Mouse (Mus musculus): ENCODE measurements around the gene Wipf3. TPM values are rescaled to one million over a fixed set of nuclear protein-coding genes. Genes with fewer than 3 reads are reported as not detected.

The Wipf3 gene
- polyA plus RNA-seq, 1 experiment: 5.0 TPM

GRCm38 (mm10) chr6:54464926-54465325, 35.5 kb downstream of the Wipf3 start:
- DNase-seq: no peak
- 68% methylated on average over 4 of the region's 4 CpGs for WGBS
- TF ChIP-seq CTCF (IDR thresholded peaks at IDR 0.05; ENCODE audit: insufficient read depth, low read length) (no peak), POLR2A (IDR thresholded peaks at IDR 0.05; ENCODE audit: borderline replicate concordance, extremely low read depth, low read depth, low read length) (no peak)
- Histone ChIP-seq H3K4me3 (replicated peaks; ENCODE audit: extremely low read depth, low read depth, low read length) (no peak overlapping the region), H3K4me1 (ENCODE audit: control insufficient read depth, insufficient read depth, low read length) (peaks cover 5% of the 10 kb centered on the region)

- WGBS: 84% methylated on average over 3 of the region's 3 CpGs
- peaks cover 3% of the 10 kb centered on the region; the same call in 1 of the 2 replicates for H3K4me1 ChIP-seq (ENCODE audit: control insufficient read depth, insufficient read depth, low read length)
- TF ChIP-seq CTCF (IDR thresholded peaks at IDR 0.05; ENCODE audit: insufficient read depth, low read length) (no peak), POLR2A (IDR thresholded peaks at IDR 0.05; ENCODE audit: borderline replicate concordance, extremely low read depth, low read depth, low read length) (no peak)
- DNase-seq: no peak
- no peak overlapping the region for H3K4me3 ChIP-seq (replicated peaks; ENCODE audit: extremely low read depth, low read depth, low read length)
These were observed 38.0 kb downstream of the Wipf3 start for GRCm38 (mm10) chr6:54467371-54467770.

- H3K4me1 ChIP-seq (ENCODE audit: control insufficient read depth, insufficient read depth, low read length): peaks cover 4% of the 10 kb centered on the region; the same call in 1 of the 2 replicates
- no peak overlapping the region for H3K4me3 ChIP-seq (replicated peaks; ENCODE audit: extremely low read depth, low read depth, low read length)
- no peak for DNase-seq
- TF ChIP-seq POLR2A (IDR thresholded peaks at IDR 0.05; ENCODE audit: borderline replicate concordance, extremely low read depth, low read depth, low read length): no peak
- no peak for TF ChIP-seq CTCF (IDR thresholded peaks at IDR 0.05; ENCODE audit: insufficient read depth, low read length)
- WGBS: 40% methylated on average over 7 of the region's 7 CpGs
These were observed 42.5 kb downstream of the Wipf3 start for GRCm38 (mm10) chr6:54471866-54472265.

- Histone ChIP-seq H3K4me1 (ENCODE audit: control insufficient read depth, insufficient read depth, low read length) (peaks cover 4% of the 10 kb centered on the region; the same call in 1 of the 2 replicates), H3K4me3 (replicated peaks; ENCODE audit: extremely low read depth, low read depth, low read length) (no peak overlapping the region)
- WGBS: 55% methylated on average over 8 of the region's 8 CpGs
- TF ChIP-seq CTCF (IDR thresholded peaks at IDR 0.05; ENCODE audit: insufficient read depth, low read length) (no peak), POLR2A (IDR thresholded peaks at IDR 0.05; ENCODE audit: borderline replicate concordance, extremely low read depth, low read depth, low read length) (no peak)
- no peak for DNase-seq
These were observed 43.7 kb downstream of the Wipf3 start for GRCm38 (mm10) chr6:54472846-54473715.

GRCm38 (mm10) chr6:54475926-54476667, 46.7 kb downstream of the Wipf3 start:
- 89% methylated on average over 19 of the region's 19 CpGs for WGBS
- Histone ChIP-seq H3K4me3 (replicated peaks; ENCODE audit: extremely low read depth, low read depth, low read length) (no peak overlapping the region), H3K4me1 (ENCODE audit: control insufficient read depth, insufficient read depth, low read length) (peaks cover 4% of the 10 kb centered on the region; the same call in 1 of the 2 replicates)
- DNase-seq: no peak
- TF ChIP-seq CTCF (IDR thresholded peaks at IDR 0.05; ENCODE audit: insufficient read depth, low read length) (no peak), POLR2A (IDR thresholded peaks at IDR 0.05; ENCODE audit: borderline replicate concordance, extremely low read depth, low read depth, low read length) (no peak)

- no peaks in the 10 kb centered on the region for H3K4me1 ChIP-seq (ENCODE audit: control insufficient read depth, insufficient read depth, low read length)
- DNase-seq: no peak
- TF ChIP-seq CTCF (IDR thresholded peaks at IDR 0.05; ENCODE audit: insufficient read depth, low read length): peak; percentile 41; the same call in 1 of the 2 replicates
- TF ChIP-seq POLR2A (IDR thresholded peaks at IDR 0.05; ENCODE audit: borderline replicate concordance, extremely low read depth, low read depth, low read length): no peak
- 69% methylated on average over 5 of the region's 5 CpGs for WGBS
- no peak overlapping the region for H3K4me3 ChIP-seq (replicated peaks; ENCODE audit: extremely low read depth, low read depth, low read length)
These were observed 49.4 kb downstream of the Wipf3 start for GRCm38 (mm10) chr6:54478646-54479324.

- TF ChIP-seq POLR2A (IDR thresholded peaks at IDR 0.05; ENCODE audit: borderline replicate concordance, extremely low read depth, low read depth, low read length) (no peak), CTCF (IDR thresholded peaks at IDR 0.05; ENCODE audit: insufficient read depth, low read length) (no peak)
- H3K4me1 ChIP-seq (ENCODE audit: control insufficient read depth, insufficient read depth, low read length): no peaks in the 10 kb centered on the region
- no peak for DNase-seq
- WGBS: 77% methylated on average over 15 of the region's 15 CpGs
- H3K4me3 ChIP-seq (replicated peaks; ENCODE audit: extremely low read depth, low read depth, low read length): no peak overlapping the region
These were observed 52.1 kb downstream of the Wipf3 start for GRCm38 (mm10) chr6:54481390-54482112.

GRCm38 (mm10) chr6:54485000-54485399, 55.6 kb downstream of the Wipf3 start:
- 54% methylated on average over 11 of the region's 12 CpGs for WGBS
- no peak for DNase-seq
- no peak for TF ChIP-seq CTCF (IDR thresholded peaks at IDR 0.05; ENCODE audit: insufficient read depth, low read length)
- Histone ChIP-seq H3K4me1 (ENCODE audit: control insufficient read depth, insufficient read depth, low read length) (no peaks in the 10 kb centered on the region), H3K4me3 (replicated peaks; ENCODE audit: extremely low read depth, low read depth, low read length) (no peak overlapping the region)

All from lung, adult 2 months (tissue).